Mouse (Mus musculus) stomach, embryonic 15.5 days (tissue): ENCODE measurements at regions not wholly inside any gene's neighbourhood (a gene's known extent, or its start where the extent isn't known, plus 50 kb on each side); places are given as distances from the start of the nearest gene placed in this dataset.

Experiments used
- ATAC-seq: fragments of 200-750 bp; cut with Nextera tagmentation; 2 replicates; pipeline ENCODE4 v1.8.0; 2017; ENCODE audit warnings: low read depth, moderate number of reproducible peaks, moderate TSS enrichment; ENCODE audit not compliant: insufficient read depth, low FRiP score
- H3K27ac ChIP-seq: fragments of 300-500 bp; sonication (generic); 2 replicates; pipeline ENCODE4 v1.5.1; 2015; ENCODE audit warnings: mild to moderate bottlenecking, inconsistent platforms
- H3K27me3 ChIP-seq: fragments of 300-500 bp; sonication (generic); replicated peaks from 2 replicates; pipeline ENCODE4 v1.6.1; 2015; ENCODE audit warnings: inconsistent platforms
- H3K36me3 ChIP-seq: fragments of 300-500 bp; sonication (generic); 2 replicates; pipeline ENCODE4 v1.6.1; 2015; ENCODE audit warnings: inconsistent platforms
- H3K4me1 ChIP-seq: fragments of 300-500 bp; sonication (generic); 2 replicates; pipeline ENCODE4 v1.6.1; 2015; ENCODE audit warnings: inconsistent platforms
- H3K4me2 ChIP-seq: fragments of 300-500 bp; sonication (generic); 2 replicates; pipeline ENCODE4 v1.6.1; 2015; ENCODE audit warnings: mild to moderate bottlenecking, inconsistent platforms
- H3K4me3 ChIP-seq: fragments of 300-500 bp; sonication (generic); replicated peaks from 2 replicates; pipeline ENCODE4 v1.5.1; 2015; ENCODE audit warnings: inconsistent platforms
- H3K9ac ChIP-seq: fragments of 300-500 bp; sonication (generic); 2 replicates; pipeline ENCODE4 v1.6.1; 2015; ENCODE audit warnings: inconsistent platforms
- H3K9me3 ChIP-seq: fragments of 300-500 bp; sonication (generic); 2 replicates; pipeline ENCODE4 v1.6.1; 2016; ENCODE audit warnings: inconsistent platforms
- WGBS: fragments of 180-500 bp; shearing (Covaris S2); methylation state at CpG from one replicate; pipeline ENCODE4 v1.1.7; 2015; 5-methylcytosine and 5-hydroxymethylcytosine counted together

DNA sequence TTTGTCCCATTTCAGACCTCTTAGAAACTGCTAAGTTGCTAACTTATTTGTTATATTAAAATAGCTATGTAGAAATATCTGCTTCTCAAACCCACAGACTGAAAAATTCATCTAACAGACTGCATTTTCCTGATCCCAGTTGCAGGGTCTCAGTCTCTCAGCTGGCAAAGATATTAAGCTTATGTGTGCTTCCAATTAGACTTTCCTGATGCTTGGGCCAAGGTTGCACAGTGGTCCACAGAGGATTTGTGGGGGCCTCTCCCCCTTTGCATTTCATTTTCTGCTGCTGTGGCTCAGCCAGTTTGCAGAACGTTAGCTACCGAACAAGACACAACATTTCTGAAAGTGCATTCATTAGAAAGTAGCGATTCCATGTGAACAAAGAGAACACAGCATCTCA lies 457.4 kb downstream of the Plcl1 start:
- H3K27me3 ChIP-seq, result no peaks in the 10 kb centered on the region
- ATAC-seq, result no peak
- no peak overlapping the region for H3K27ac ChIP-seq
- no peaks in the 10 kb centered on the region for H3K4me1 ChIP-seq
- no peaks in the 10 kb centered on the region for H3K36me3 ChIP-seq
- no peak overlapping the region for H3K4me3 ChIP-seq
- WGBS, result 74% methylated on average over 3 of the region's 3 CpGs
- no peaks in the 10 kb centered on the region for H3K9me3 ChIP-seq
- no peak overlapping the region for H3K4me2 ChIP-seq
- H3K9ac ChIP-seq, result no peak overlapping the region

DNA sequence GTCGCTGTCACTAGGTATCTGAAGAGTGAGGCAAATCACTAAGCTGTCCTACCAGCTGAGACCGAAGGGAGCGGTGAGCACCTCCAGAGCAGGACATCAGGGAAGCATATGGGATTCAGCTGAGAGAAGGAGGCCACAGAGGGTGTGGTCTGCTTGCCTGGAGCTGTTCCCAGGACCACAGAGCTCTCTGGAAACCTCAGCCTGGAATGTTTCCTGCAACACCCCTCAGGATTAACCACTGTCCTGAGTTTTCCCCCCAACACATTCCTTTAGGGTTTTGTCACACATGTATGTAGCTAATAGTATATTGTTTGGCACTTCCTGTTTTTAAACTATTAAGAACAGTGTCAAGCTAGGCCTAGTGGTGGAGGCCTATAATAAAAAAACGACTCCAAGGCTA lies 459.6 kb downstream of the Plcl1 start:
- 60% methylated on average over 4 of the region's 4 CpGs for WGBS
- no peaks in the 10 kb centered on the region for H3K27me3 ChIP-seq
- H3K36me3 ChIP-seq, result no peaks in the 10 kb centered on the region
- H3K4me3 ChIP-seq, result no peak overlapping the region
- H3K9ac ChIP-seq, result no peak overlapping the region
- no peak; the same call in 1 of the 2 replicates for ATAC-seq
- H3K4me2 ChIP-seq, result no peak overlapping the region
- no peak overlapping the region for H3K27ac ChIP-seq
- H3K9me3 ChIP-seq, result no peaks in the 10 kb centered on the region
- no peaks in the 10 kb centered on the region for H3K4me1 ChIP-seq

DNA sequence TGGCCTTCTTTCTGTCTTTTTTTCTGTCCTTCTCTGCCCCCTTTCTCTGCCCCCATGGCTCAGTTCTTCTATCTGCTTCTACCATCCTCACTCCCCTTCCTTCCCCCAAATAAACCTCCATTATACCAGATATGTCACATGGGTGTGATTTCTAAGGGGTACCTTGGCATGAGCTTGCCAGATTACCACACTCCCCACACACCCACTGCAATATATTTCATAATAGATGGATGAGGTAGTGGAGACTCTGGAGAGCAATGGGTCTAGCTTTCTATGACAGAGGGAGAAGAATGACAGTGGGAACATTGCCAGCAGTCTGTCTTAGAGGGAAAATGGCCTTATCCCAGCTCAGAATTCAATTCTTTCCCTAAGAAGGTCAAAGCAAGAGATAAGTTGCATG lies 461.0 kb downstream of the Plcl1 start:
- no peak for ATAC-seq
- Histone ChIP-seq H3K9me3 (no peaks in the 10 kb centered on the region), H3K4me2 (no peak overlapping the region), H3K4me1 (no peaks in the 10 kb centered on the region), H3K9ac (no peak overlapping the region), H3K27ac (no peak overlapping the region), H3K36me3 (no peaks in the 10 kb centered on the region), H3K27me3 (no peaks in the 10 kb centered on the region), H3K4me3 (no peak overlapping the region)

DNA sequence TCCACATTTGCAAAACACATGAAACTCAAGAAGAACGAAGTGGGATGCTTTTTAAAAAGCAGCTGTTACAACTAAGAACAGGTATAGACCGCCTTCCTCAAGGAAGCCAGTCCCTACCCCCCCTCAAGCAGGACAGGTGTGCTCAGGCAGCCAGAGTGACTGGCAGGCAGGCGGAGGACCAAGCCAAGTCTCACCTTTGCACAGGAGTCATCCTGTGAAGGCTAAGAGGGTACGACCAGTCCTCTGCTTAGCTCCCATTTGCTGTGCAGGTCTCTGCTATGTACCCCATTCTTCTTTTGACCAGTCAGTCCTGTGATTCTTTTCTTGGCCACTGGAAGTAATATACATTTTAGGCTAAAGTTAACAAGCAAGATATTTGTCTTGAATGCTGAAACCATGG lies 467.9 kb downstream of the Plcl1 start:
- H3K4me1 ChIP-seq, result no peaks in the 10 kb centered on the region
- no peaks in the 10 kb centered on the region for H3K36me3 ChIP-seq
- H3K27ac ChIP-seq, result no peak overlapping the region
- 84% methylated on average over 4 of the region's 4 CpGs for WGBS
- no peak for ATAC-seq
- H3K9me3 ChIP-seq, result no peaks in the 10 kb centered on the region
- no peak overlapping the region for H3K4me2 ChIP-seq
- H3K4me3 ChIP-seq, result no peak overlapping the region
- no peaks in the 10 kb centered on the region for H3K27me3 ChIP-seq
- H3K9ac ChIP-seq, result no peak overlapping the region

DNA sequence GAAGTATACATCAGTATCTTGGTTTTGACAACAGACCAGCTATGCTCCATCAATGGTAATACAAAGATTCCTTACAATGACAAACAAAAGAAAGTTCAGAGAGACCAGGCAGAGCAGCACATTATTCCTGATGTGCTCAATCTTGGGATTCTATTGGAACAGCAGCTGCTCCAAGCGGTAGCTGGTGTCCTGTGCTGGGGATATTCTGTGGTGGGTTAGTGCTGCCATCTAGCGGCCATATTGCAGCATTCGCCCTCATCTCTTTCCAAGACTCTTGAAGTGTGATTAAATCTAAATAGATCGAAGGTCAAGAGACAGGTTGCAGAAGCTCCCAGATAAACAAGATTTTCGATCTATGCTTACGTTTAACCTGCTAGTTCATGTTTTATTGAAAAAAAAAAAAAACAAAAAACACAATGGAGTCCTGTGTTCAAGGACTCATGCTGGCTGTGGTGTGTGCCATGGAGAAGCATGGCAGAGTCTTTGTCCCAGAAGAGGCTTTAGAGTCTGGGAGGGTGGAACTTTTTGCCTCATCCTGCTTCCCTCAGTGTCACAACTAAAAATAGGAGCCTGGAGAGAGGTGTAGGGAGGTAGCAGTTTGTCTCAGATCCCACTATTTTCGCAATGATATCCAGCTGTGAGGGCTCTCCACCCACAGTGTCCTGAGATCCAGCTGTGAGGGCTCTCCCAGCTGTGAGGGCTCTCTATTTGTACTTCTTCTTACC lies 468.6 kb downstream of the Plcl1 start:
- Histone ChIP-seq H3K4me2 (no peak overlapping the region), H3K4me3 (no peak overlapping the region), H3K9ac (no peak overlapping the region), H3K9me3 (no peaks in the 10 kb centered on the region), H3K4me1 (no peaks in the 10 kb centered on the region), H3K36me3 (no peaks in the 10 kb centered on the region), H3K27ac (no peak overlapping the region), H3K27me3 (no peaks in the 10 kb centered on the region)
- ATAC-seq, result no peak
- 11% methylated on average over 7 of the region's 7 CpGs for WGBS

DNA sequence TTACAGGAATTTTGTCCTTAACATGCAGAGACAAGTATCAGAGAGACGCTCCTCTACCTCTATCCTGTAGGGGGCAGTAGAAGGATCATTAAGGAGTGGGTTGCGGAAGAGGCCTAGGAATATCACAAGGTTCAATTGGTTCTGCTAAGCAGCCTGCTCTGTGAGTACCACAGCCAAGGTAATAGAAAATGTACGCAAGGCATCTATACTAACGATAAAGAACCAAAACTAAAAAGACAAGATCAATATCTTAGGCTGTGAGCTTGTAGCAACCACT lies 469.1 kb downstream of the Plcl1 start:
- H3K9ac ChIP-seq, result no peak overlapping the region
- H3K36me3 ChIP-seq, result no peaks in the 10 kb centered on the region
- 69% methylated on average over 4 of the region's 4 CpGs for WGBS
- ATAC-seq, result no peak
- H3K4me1 ChIP-seq, result no peaks in the 10 kb centered on the region
- no peak overlapping the region for H3K27ac ChIP-seq
- no peaks in the 10 kb centered on the region for H3K27me3 ChIP-seq
- H3K4me2 ChIP-seq, result no peak overlapping the region
- no peak overlapping the region for H3K4me3 ChIP-seq
- no peaks in the 10 kb centered on the region for H3K9me3 ChIP-seq

DNA sequence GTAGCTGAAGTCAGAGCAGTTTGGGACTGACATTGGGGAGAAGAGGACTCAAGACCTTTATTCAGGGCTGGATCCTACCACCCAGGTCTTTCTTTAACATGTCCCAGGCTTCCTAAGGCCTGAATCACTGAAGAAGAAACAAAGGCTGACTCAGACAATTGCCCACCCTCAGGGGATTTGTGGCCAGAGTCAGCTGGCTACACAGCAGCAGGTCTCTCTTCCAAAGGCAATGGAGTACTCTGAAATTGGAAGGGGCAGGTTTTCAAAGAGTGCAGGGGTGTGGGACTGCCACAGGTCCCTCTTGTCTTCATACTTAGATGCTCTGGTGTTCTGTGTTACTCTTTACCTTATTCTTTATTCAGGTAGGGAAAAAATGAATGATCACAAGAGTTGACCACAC lies 478.9 kb downstream of the Plcl1 start:
- 0 out of 2 replicates have a peak, but pooled peaks cover 6% of the 10 kb centered on the region for H3K27me3 ChIP-seq
- no peak overlapping the region for H3K27ac ChIP-seq
- H3K4me1 ChIP-seq, result no peaks in the 10 kb centered on the region
- H3K4me3 ChIP-seq, result no peak overlapping the region
- no peak for ATAC-seq
- H3K4me2 ChIP-seq, result no peak overlapping the region
- H3K36me3 ChIP-seq, result no peaks in the 10 kb centered on the region
- H3K9ac ChIP-seq, result no peak overlapping the region
- H3K9me3 ChIP-seq, result no peaks in the 10 kb centered on the region

DNA sequence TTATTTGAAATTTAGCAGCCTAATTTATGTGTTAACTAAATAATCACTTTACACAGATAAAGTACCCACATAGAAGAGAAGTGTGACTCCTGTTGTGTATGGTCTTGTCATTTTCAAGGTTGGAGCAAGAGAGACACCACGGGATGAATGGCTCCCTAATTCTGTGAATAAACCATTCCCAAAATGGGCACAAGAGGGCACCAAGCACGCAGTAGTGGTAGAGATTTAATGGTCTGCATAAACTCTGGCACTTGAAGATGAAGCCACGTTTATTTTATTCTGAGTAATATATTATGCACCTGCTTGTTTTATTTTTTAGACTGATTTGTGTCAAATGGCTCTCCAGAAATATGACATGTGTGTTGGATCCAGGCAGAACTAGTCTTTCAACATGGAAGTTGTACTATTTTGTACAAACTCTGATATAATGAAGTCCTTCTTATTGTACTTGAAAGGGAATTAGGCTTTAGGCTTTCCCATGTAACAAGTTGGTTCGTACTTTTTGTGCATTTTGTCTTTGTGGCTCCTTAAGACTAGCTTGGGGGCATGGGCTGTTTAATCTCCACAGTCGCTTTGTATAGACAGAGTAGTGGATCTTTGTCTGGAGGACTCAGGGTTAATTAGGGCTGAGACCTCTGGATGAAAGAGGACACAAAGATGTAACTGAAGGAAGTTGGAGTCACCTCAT lies 480.8 kb downstream of the Plcl1 start:
- no peak overlapping the region for H3K4me2 ChIP-seq
- no peaks in the 10 kb centered on the region for H3K4me1 ChIP-seq
- H3K9me3 ChIP-seq, result no peaks in the 10 kb centered on the region
- ATAC-seq, result no peak
- no peak overlapping the region for H3K4me3 ChIP-seq
- H3K27ac ChIP-seq, result no peak overlapping the region
- H3K27me3 ChIP-seq, result 0 out of 2 replicates have a peak, but pooled peaks cover 11% of the 10 kb centered on the region
- WGBS, result 24% methylated on average over 5 of the region's 5 CpGs
- no peak overlapping the region for H3K9ac ChIP-seq
- H3K36me3 ChIP-seq, result no peaks in the 10 kb centered on the region

DNA sequence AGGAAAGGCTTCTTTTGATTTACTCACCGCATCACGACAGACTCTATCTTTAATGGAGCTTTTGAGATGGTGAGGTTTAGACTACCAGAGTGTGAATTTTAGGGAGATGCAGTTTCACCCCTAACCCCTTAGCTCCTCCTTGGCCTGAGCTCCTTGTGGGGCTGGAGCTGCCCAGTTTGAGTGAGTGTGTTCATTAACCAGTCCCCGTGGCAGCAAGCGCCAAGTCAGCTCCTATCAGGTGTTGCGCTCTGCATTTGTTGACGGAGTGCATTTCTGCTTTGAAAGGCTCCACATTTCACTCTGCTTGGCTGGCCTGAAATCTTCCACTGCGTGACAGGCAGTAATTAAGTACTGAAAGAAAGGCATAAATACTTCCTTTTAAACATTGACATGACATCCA lies 481.7 kb downstream of the Plcl1 start:
- ATAC-seq, result no peak; the same call in 1 of the 2 replicates

DNA sequence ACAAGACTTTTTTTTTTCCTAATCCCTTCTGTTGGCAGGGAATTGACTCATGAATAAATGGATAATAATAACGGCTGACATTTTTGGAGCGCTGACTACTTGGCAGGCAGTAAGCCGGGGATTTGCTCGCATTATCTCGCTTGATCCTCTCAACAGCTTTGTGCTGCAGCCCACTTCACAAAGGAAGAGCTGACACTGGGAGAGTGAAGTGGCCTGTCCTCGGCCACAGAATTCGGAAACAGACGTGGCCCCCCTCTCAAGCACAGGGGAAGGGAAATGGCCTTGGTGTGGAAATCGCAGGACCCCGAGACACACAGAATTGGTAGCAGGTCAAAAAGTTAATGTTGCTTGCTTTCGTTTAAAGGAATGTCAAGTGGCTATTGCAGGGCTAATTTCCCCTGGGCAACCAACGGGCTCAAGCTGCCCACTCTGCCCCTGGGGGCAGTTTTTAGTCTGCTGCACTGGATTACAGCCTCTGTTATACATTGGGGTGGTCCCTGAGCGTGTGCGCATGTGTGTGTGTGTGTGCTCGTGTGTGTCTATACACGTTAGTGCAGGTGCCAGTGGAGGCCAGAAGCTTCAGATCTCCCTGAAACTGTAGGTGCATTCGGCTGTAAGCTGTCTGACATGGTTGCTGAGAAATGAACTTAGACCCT lies 483.1 kb downstream of the Plcl1 start:
- 47% methylated on average over 17 of the region's 17 CpGs for WGBS
- H3K36me3 ChIP-seq, result no peaks in the 10 kb centered on the region
- H3K4me3 ChIP-seq, result no peak overlapping the region
- H3K27me3 ChIP-seq, result 0 out of 2 replicates have a peak, but pooled peaks cover 11% of the 10 kb centered on the region
- no peak overlapping the region for H3K27ac ChIP-seq
- no peak for ATAC-seq
- no peak overlapping the region for H3K4me2 ChIP-seq
- H3K9ac ChIP-seq, result no peak overlapping the region
- H3K4me1 ChIP-seq, result no peaks in the 10 kb centered on the region
- no peaks in the 10 kb centered on the region for H3K9me3 ChIP-seq

More for the DNA sequence above, 481.7 kb downstream of the Plcl1 start:
- H3K4me2 ChIP-seq, result no peak overlapping the region
- no peak overlapping the region for H3K4me3 ChIP-seq
- H3K27ac ChIP-seq, result no peak overlapping the region
- H3K9me3 ChIP-seq, result no peaks in the 10 kb centered on the region
- H3K9ac ChIP-seq, result no peak overlapping the region
- H3K4me1 ChIP-seq, result no peaks in the 10 kb centered on the region
- WGBS, result 40% methylated on average over 7 of the region's 7 CpGs
- H3K36me3 ChIP-seq, result no peaks in the 10 kb centered on the region
- 0 out of 2 replicates have a peak, but pooled peaks cover 11% of the 10 kb centered on the region for H3K27me3 ChIP-seq

DNA sequence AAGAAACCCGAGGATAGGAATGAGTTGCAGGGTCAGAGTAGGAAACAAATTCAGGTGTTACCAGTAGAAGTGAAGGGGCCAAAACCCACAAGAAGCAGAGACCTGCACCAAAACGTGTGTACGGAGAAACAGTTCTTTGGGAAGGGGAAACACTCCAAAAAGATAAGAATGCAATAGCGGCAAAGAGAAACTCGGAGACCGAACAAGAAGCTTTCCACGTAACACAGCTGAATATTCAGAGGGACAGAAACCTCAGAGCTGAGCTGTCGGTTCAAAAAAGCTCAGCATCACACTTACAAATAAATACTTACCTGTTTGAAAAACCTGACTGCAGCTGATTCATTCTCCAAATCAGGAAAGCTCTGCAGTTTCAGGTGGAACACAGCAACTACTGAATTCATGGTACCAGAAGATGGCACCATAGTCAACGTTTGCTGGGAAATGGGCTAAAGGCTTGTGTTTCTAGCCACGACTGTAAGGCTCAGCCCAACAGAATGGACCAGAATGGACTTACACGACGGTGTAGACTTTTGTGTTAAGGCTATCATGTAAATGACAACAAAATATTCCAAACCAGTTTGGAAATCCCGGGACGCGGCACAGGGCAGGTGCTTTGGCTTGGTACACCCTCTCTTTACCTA lies 484.9 kb downstream of the Plcl1 start:
- H3K36me3 ChIP-seq, result no peaks in the 10 kb centered on the region
- H3K4me1 ChIP-seq, result no peaks in the 10 kb centered on the region
- no peak for ATAC-seq
- H3K4me2 ChIP-seq, result no peak overlapping the region
- no peak overlapping the region for H3K27ac ChIP-seq
- no peak overlapping the region for H3K4me3 ChIP-seq
- WGBS, result 46% methylated on average over 15 of the region's 15 CpGs
- H3K9ac ChIP-seq, result no peak overlapping the region
- 0 out of 2 replicates have a peak, but pooled peaks cover 11% of the 10 kb centered on the region for H3K27me3 ChIP-seq
- H3K9me3 ChIP-seq, result no peaks in the 10 kb centered on the region

DNA sequence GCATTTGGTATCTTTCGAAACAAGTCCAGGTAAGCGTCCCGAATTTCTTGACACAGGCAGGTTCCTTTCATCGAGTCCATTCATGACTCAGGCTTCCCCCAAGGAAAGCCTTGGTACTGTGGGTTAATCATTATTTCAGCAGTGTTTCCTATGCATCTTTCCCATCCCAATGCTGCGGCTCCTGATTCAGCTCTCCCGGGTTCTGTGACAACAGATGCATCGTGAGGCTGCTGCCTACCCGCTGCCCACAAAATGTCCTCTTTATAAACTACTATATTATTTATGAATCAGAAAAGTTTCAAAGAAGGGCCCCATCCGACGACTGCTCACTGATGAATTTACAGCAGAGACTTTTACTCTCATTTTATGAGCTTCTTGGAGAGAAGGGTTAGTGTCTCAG lies 486.2 kb downstream of the Plcl1 start:
- no peak overlapping the region for H3K27ac ChIP-seq
- no peak for ATAC-seq
- H3K36me3 ChIP-seq, result no peaks in the 10 kb centered on the region
- 0 out of 2 replicates have a peak, but pooled peaks cover 11% of the 10 kb centered on the region for H3K27me3 ChIP-seq
- no peaks in the 10 kb centered on the region for H3K4me1 ChIP-seq
- no peaks in the 10 kb centered on the region for H3K9me3 ChIP-seq
- H3K4me2 ChIP-seq, result no peak overlapping the region
- no peak overlapping the region for H3K4me3 ChIP-seq
- WGBS, result 66% methylated on average over 10 of the region's 10 CpGs
- H3K9ac ChIP-seq, result no peak overlapping the region
